Mouse (Mus musculus) regulatory T cell (primary cell): Measurements from ENCODE around the gene Thsd4.

ENCODE experiments used
- in situ Hi-C: fragments of 300-600 bp; cut with MboI, MseI; formaldehyde crosslinking; loops from one replicate; pipeline ENCODE4 v1.15.1; 2025; ENCODE audit warnings: high pct_unique_total_duplicates

Thsd4 gene

DNA sequence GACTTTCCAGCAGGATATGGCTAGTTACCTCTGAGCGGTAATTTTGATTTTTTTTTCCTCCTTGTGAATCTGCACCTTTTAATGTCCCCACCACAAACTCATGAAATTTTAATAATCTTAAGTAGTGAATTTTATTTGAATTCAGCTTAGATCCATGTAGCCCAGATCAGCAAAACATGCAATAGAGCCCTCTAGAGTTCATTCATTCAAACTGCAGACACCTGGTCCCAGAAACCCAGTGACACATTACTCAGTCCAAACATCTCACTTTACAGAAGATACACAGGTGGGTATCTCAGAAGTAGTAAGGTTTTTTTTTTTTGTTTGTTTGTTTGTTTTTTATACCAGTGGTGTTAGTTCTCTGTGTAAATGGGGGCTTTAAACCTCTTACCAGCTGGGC lies 368.9 kb downstream of the Thsd4 start:
- in situ Hi-C loops, result no loop called here

DNA sequence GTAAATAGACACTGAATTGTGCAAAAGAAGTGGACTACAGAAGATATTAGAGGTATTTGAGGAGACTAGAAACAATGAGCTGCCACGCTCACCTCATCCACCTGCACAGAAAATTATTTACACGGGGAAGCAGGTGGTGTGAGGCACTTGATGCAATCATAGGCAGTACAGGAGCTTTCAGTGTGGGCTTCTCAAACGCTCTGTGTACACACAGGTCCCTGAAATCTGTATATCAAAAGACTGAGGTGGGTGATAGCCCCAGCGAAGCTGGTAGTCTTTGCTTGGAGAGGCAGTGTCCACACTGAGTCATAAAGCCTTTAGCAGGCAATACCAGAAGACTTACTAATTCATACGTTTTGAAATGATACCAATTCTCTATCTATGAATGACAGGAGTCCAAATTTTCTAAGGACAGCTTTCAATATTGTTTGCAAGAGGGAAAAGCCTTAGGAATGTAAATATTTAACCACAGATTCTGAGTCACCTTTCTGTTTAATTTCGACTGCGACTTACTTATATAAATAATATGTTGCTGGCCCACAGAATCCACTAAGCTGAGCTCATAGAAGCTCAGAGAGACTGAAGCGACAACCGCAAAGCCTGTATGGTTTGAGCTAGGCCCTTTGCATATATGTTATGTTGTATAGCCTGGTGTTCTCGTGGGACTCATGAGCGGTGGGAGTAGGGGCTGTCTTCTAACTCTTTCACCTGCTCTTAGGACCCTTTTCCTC lies 369.8 kb downstream of the Thsd4 start:
- in situ Hi-C loops, result no loop called here

DNA sequence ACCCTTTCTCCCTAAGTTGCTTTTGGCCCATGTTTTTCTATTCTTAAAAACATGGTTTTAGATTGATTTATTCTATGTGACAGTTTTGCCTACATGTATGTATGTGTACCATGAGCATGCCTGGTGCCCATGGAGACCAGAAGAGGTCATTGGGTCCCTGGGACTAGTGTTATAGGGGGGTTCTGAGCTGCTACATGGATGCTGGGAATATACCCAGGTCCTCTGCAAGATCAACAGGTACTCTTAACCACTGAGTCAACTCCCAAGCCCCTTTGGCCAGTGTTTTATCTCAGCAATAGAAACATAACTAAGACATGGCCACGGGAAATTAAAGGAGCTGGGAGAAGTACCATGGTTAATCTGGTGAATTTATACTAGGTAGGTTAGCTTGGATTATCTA lies 371.3 kb downstream of the Thsd4 start:
- in situ Hi-C loops, result no loop called here

DNA sequence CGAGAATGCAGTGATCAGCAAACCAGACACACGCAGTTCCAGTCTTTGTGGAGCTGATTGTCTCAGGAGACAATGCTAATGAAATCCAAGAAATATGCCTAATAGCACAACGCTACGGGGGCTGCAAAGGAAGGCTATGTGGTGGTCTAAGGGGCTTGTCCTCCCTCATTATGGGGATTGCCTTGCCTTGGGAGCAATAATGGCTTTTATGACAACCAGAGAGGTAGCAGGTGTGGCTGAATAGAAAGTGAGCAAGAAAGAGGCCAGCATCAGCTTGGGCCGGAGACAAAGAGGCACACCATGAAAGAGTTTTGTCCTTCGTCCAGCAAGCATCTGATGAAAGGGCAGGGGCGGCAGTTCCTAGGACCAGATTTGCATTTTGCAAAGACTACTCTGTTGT lies 372.9 kb downstream of the Thsd4 start:
- in situ Hi-C loops, result no loop called here

DNA sequence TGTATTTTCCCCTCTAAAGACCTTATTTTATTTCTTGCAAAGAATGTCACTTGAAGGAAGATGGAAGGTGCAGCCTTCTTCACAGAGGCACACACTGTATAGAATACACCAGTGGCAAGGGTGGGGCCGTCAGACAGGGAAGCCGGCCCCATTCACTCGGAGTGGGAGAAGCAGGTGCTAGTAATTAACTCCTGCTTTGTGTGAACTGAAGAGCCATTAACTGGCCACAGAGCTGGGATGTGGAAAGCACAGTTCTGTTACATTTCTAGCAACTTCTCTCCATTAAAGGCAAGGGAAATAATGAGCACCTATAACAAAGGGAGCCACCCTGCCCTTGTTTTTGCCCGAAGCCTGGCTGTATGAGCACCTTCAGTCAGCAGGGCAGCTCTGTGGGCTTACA lies 374.4 kb downstream of the Thsd4 start:
- in situ Hi-C loops, result no loop called here

DNA sequence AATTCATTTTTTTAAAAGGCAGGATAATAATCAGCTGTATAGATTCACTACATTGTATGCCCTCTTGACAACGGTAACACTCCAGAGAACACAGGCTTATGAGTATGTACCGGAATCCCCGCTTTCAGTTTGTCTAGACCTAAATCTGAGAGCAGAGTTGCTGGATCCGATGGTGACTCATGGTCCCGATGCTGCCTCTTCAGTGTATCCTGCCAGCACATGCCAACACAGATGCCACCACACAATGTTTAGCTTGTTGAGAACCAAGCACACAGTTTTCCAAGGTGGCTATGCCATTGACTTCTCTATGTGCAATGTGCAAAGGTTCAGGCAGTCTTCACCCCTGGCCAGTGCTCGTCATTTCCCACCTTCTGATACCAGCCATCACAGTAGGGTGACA lies 378.0 kb downstream of the Thsd4 start:
- in situ Hi-C loops, result no loop called here

DNA sequence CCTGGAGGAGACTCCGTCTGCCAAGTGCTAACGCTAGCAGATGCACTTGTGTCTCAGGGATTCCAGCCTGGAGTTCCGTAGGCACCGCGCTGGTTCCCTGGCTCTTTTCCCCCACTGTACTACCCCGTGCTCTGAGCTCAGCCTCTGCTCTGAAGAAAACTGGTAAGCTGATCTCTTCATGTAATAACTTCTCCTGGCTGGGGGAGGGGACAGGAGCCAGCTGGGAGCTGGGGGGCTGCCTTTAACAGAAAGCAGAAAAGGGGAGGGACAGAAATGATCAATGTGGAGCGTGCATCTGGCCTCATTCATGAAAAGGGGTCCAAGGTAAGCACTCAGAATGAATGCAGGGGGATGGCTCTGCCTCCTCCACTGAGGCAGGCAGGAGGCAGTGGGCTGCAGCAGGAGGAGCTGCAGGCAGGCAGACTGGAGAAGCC lies 380.7 kb downstream of the Thsd4 start:
- in situ Hi-C loops, result no loop called here

DNA sequence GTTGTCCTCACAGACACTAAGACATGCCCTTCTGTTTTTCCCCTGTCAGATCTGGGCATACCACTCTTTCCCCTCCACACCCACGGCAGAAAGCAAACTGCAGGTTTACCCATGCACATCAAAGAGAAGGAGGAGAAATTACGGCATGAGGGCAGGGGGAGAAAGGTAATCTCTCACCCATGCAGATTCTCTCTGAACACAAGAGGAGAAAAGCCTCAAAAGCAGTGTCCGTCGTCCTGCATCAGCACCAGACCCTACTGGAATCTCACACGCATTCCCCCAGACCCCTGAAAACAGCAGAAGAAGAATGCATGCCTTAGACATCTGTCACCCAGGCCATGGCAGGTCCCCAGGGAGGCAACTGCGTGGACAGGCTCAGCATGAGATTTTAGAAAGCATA lies 381.4 kb downstream of the Thsd4 start:
- in situ Hi-C loops, result no loop called here

DNA sequence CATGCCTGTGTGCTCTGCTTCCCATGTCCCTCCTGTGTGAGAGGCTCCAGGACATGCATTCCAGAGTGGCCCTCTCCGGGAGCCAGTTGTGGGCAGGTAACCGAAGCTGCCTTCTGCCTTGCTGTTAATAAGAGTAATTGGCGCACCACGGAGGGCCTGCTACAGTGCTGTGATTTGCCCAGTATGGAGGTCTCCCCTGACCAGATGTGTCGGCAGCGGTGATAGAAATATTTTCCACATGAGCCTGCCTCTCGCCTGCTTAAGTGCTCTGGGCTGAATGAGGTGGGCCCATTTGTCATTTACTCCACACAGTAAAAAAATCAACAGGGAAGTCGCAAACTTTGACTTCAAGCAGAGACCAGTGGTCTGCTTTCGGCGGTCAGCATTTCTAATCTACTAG lies 382.4 kb downstream of the Thsd4 start:
- in situ Hi-C loops, result no loop called here

DNA sequence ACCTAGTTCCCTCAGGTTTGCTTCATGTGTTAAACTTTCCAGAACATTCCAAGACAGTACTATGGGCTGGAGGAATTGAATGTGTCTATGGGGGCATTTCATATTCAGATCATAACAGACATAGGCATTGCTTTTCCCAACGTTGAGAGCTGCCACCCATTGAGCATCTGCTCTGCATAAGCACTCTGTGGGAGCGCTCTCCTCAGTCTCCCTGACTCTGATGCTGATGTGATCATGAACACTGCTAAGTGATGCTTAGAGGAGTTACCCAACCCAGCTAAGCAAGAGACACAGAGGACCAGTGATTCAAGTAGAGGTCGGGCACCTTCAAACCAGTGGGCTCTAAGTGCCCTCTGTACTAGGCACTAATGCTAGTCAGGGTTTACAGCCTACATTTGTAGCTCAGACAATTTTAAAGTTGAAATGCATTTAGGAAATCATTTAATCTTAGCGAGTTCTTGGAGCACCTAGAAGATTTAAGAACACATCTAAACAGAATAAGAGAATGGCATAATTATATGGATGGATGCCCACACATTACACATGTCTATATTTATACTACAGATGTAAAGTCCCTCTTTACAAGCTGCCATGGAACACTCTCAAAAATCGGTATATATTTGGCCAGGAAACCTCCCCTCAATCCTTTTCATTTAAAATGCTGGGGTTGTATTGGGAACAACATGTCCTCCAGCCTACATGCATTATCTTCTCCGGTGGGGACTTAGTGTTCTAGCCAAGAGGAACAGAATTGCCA lies 392.4 kb downstream of the Thsd4 start:
- in situ Hi-C loops, result no loop called here

DNA sequence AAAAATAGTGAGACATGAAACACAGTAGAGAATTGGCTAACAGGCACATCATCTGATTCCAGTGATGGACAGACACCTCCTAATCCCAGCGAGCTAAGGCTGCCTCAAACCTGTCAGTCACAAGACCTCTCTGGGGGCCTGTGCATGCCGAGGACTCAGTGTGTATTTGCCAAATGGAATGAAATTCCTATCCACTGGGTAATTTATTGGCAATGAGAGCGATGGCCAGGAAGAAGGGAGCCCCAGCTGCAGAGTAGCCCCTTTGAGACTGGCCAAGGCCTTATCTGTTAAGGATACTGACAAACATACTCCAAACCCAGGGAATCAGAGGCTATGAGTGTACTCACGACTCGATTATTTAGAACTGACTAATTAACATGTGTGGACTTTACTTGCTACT lies 394.9 kb downstream of the Thsd4 start:
- in situ Hi-C loops, result no loop called here

DNA sequence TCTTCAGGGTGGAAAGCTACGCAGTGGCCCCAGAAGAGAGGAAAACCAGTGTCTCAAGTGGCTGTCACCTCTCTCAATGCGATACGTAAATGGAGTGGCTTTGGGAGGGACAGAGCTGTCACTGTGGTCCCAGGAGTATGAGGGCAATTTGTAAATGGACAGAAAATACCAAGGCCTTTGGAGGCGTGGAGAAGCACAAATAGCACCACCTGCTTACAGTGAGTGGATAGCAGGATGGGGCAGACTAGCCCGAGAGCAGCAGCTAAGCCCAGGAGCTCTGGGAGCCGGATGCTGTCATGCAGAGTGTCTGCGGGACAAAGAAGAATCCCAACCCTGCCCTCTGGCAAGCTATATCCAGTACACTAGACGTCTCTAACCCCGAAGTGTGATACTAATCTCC lies 397.7 kb downstream of the Thsd4 start:
- in situ Hi-C loops, result no loop called here

DNA sequence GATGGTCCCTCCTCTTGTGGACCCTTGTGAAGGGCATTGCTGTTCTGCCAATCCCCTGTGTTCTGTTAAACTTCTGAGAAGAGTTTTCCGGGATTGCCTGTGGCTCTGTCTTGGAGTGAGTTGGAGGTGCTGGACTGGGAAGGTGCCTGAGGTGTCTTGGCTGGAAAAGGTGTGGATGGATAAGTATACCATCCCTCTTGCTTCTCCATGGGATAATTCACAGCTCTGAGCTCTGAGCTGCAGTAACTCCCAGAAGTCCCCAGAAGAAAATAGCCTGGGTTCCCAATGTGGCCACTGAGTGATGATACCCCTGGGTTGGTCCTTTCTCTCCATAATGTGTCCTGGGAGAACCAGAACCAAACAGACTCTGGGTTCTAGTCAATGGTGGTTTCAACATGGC lies 398.8 kb downstream of the Thsd4 start:
- in situ Hi-C loops, result no loop called here

DNA sequence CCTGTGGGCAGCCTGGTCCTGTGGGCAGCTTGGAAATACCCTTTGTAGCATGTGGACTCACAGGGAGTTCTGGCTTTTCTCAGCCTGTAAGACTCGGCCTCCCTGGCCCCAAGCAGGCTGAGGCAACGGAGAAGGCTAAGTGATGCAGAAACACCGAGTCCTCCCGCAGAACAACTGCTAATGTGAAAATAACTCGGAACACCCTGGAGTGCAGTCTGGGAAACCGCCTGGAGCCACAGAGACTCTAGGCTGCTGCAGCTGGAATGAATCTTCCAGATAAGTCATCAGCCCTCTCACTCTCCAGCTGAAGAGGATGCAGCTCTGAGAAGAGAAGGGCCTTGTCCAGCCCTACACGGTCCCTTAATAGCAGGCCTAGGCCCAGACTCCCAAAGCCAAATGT lies 402.0 kb downstream of the Thsd4 start:
- in situ Hi-C loops, result no loop called here

DNA sequence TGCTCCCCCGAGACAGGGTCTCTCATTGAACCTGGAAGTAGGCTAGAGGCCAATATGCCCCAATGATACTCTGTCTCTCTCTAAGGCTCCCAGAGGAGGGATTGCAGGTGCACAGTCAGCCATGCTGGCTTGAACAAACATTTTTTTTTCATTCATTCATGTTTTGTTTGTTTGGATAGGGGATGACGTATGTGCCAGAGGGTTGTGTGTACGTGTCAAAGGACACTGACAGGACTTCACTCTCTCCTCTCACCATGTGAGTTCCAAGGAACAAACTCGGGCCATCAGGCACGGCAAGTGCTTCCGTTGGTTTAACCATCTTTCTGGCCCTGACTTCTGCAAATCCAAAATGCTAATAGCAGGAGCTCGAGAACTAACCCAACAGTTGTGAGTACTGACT lies 404.0 kb downstream of the Thsd4 start:
- in situ Hi-C loops, result no loop called here

DNA sequence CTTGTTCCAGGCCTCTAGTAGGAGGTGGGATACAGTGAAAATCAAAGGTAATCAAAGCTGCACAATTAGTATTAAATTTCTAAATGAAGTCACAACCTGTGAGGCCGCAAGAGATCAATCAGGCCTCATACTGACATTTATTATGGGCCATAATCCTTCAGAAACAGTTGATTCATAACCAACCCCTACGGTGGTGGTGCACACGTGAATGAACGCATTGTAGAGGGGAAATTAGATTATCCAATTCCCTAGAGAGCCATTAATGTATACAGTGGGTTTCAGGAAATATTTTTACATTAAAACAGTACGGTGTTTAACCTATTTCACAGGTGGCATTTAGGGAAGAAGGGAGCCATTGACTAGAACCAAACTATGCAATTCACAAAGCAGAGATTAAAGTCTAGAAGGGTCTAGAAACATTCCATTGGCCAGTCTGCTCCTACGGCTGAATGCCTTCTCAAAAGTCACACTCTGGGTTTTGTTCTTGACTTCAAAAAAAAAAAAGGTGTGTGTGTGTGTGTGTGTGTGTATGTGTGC lies 406.1 kb downstream of the Thsd4 start:
- in situ Hi-C loops, result no loop called here

DNA sequence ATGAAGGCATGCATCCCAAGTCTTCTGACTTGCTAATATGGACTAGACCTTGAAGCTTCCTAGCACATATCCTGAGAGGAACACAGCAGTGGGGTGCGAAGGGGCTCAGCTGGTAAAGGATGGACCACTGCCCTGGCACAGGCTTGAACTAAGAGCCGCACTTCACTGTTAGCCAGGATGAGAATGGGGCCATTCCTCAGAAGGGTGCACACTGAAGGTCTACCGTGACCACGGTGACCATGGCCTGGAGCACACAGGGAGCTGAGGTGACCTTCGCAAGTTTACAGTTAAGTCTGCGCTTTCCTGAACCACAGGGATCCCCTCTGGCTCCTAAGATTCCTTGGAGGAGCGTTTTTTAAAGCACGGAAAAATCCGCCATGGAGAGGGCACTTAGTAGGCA lies 406.5 kb downstream of the Thsd4 start:
- in situ Hi-C loops, result no loop called here

DNA sequence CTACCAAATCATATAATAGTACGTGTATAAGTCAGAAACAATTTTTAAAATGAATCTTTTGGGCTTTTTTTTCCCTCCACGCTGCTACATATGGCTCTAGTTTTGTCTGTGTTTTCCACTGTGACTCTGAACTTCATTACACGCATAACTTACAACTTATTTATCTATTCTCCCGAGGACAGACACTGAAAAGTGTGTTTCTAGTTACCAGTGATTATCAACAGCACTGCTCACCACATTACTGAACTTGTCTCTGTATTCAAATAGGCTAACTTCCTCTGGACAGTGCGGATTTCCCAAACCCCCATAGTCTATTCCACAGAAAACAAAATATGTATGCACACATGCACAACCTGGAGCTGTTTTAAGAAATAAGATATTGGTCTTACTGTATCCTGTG lies 411.6 kb downstream of the Thsd4 start:
- in situ Hi-C loops, result no loop called here

DNA sequence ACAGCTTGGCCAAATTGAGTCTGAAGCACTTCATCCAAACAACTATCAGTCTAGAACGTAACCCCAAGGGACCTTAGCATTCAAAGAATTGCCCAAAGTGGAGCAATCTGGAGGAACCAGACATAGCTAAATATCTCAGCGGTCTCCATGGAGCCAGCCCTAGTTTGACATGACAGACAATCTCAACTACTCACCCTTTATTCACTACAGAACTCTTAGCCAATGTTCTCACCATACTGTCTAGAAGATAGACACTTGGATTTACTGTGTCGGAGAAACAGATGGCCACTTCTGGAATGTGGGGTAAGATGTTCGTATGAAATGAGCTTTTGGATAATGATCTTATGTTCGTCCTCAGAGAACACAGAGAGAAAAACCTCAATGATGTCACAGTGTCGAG lies 415.2 kb downstream of the Thsd4 start:
- in situ Hi-C loops, result no loop called here

DNA sequence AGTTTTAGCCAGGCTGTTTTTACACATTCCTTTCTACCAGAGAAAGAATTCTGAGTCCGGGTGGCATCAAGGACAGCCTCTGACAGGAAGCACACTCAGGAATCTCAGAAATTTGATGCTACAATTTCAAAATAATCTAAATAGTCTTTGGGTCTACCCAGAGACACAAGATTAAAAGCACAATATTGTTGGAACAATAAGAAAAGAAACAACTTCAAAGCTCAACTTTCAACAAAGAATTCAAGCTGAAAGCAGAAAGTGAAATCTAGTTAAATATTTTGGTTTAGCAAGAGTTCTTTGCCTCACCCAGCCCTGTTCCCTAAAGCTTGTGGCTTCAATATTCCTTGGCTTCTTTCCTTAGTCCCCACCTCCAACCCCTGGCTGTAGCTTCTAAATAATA lies 415.7 kb downstream of the Thsd4 start:
- in situ Hi-C loops, result no loop called here

DNA sequence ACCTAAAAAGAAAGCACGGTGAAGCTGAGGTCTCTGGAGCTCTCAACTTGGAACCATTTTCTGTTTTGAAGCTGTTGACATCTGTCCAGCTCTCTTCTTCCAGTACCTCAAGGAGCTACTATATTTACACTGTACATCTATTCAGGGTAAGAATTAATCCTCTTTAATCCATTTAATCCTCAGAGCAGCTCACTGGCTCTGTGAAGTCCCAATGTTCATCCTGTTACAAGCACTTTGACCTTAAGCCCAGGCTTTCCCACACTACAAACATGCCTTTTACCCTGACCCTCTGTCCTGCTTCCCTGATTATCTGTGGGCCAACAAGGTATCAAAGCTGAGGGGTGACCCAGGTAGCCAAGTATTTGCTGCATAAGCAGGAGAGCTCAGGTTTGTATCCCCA lies 427.6 kb downstream of the Thsd4 start:
- in situ Hi-C loops, result no loop called here

DNA sequence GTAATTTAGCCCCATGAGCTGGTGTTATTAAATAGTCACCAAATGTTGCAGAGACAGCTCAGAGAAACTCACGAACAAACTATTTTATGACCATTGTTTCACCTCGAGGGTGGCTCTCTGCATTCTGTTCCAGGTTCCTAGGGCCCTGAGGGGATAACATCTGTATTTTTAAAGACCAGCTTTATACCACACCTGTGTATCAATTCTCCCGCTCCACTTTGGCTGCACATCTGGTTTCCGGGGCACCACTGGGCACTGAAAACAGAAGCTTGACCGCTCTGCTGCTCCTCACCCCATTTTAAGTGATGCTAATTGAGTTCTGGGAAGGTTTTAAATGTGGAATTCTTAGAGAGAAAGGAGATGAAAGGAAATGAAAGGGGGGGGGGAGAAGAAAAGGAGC lies 429.4 kb downstream of the Thsd4 start:
- in situ Hi-C loops, result no loop called here

DNA sequence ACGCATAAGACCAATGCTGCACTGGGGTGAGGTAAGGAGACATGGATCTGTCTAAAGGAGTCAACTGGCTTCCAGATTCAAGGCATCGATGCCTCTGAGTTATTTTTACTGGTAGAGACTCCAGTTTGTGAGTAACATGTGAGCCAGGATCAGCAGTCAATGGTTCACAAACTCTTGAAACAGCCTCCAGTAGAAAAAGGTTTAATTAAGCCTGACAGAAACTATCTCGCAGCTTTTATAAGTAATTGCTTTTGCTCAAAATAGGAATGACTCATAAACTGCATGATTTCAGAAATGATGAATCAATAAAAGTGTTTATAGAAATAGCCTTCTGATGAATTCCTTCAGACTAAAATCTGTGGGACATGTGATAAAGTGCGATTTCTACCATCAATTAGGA lies 432.4 kb downstream of the Thsd4 start:
- in situ Hi-C loops, result loop anchor here (5.0 kb wide), 1 partner anchor 367 kb away; no protein-coding TSS in a partner anchor
